Mouse (Mus musculus): ENCODE results near the gene Gm5089.

The Gm5089 gene

GRCm38 (mm10) chr14:122416166-122416771 is 34.6 kb downstream of the Gm5089 start:
- DNase-seq: no peak

DNA sequence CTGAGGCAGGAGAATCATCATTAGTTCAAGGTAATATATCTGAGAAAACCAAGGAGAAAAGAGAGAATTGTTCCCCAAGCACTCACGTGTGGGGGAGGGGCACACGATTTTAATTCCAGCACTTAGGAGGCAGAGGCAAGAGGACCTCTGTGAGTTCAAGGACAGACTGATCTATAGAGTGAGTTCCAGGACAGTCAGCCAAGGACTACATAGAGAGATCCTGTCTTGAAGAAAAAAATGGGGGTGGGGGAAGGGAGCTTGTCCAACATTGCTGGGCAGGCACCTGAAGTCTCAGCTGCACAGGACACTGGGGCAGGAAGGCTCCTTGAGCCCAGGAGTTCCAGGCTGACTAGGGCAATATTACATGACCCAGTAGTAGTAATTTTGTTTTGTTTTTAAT is 36.1 kb downstream of the Gm5089 start:
- no peak for DNase-seq

- no peak for DNase-seq
Measured at GRCm38 (mm10) chr14:122413542-122413928, 37.4 kb downstream of the Gm5089 start.

- DNase-seq: no peak
Measured at GRCm38 (mm10) chr14:122412841-122413541, 37.9 kb downstream of the Gm5089 start.

GRCm38 (mm10) chr14:122406541-122407219 is 44.2 kb downstream of the Gm5089 start:
- DNase-seq: no peak

GRCm38 (mm10) chr14:122405897-122406540 is 44.9 kb downstream of the Gm5089 start:
- no peak for DNase-seq

DNA sequence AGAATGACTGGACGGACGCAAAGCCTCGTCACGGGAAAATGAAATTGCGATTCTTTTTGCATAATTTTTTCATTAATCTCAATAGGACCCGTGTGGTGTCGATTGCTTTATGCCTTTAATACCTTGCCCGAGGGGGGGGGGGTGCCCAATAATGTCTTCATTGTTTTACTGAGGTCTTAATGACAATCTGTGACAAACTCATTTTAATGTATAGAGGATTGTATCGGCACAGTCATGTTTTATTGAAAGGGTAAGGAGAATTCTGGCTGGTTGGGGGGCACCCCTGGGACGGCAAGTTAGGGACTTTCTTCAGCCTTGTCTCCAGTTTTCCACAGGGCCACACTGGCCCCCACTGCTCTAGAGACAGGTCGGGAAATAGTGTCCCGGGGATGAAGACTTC is 45.7 kb downstream of the Gm5089 start:
- DNase-seq: no peak

DNA sequence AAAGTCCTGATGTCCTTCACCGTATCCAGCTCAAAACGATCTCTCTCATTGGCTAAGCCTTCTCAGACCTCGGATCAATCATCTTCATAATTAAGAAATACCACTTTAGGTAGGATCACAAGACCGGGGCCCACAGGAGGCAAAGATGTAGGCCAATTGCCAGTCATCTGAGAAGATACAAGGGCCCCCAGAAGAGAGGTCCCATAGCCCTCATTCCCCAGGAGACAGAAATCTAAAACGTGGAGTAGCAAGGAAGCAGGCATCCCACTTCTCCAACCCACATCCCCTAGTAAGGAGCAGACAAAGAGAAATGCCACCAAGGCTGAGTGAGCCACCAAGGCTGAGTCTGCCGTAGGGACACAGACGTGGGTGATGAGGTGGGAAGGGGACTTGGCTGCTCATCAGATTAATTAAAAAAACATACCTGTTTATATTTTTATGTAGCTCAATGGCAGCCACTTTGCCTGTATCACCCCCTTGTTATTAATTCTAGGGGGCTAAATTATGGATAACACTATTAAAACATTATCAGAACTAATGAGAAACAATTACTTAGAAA is 46.2 kb downstream of the Gm5089 start:
- no peak for DNase-seq

GRCm38 (mm10) chr14:122403422-122403940 is 47.4 kb downstream of the Gm5089 start:
- DNase-seq: no peak

DNA sequence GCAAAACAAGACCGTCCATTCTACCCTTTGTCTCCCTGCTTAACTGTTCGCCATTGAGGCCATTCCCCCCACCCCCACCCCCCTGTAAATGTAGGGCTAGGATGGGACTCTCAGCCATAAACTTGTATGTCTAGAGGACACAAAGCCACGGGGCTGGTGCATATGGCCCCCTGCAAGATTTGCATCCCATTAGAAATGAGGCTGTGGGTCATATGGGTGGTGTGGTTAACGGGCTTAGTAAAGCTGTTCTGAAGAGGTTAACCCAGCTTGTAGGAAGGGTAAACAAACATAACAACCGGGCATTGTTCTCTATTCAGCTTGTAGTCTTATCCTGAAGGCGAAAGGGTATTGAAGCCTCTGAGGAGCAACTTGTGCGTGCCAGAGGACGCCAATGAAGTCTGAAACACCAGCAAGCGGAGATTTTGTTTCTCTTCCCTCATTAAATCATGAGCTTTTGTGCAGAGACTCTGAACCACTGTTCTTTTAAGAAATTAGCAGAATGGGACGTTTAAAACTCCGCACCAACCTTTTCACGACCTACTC is 48.1 kb downstream of the Gm5089 start:
- DNase-seq: no peak

DNA sequence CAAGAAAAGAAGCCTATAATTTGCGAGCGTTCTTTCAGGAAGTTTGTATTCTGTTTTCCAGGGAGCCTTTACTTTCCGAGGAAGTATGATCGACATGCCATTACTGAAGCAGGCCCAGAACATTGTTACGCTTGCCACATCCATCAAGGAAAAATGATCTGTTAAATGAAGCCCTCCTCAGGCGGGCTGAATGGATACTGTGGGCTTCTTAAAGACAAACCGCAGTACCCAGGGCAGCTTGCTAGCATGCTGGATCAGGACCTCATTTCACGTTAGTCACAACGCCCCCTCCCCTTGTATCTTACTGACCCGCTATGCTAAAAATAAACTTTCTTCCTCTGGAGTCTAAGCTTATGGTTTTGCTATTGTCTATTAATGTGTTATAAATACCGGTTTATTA is 49.0 kb downstream of the Gm5089 start:
- no peak for DNase-seq

- DNase-seq: no peak
Measured at GRCm38 (mm10) chr14:122399906-122400305, 51.0 kb downstream of the Gm5089 start.

GRCm38 (mm10) chr14:122398676-122399075 is 52.2 kb downstream of the Gm5089 start:
- no peak for DNase-seq

GRCm38 (mm10) chr14:122393119-122393518 is 57.8 kb downstream of the Gm5089 start:
- no peak for DNase-seq

GRCm38 (mm10) chr14:122390935-122391334 is 60.0 kb downstream of the Gm5089 start:
- peak; percentile 4 for DNase-seq

DNA sequence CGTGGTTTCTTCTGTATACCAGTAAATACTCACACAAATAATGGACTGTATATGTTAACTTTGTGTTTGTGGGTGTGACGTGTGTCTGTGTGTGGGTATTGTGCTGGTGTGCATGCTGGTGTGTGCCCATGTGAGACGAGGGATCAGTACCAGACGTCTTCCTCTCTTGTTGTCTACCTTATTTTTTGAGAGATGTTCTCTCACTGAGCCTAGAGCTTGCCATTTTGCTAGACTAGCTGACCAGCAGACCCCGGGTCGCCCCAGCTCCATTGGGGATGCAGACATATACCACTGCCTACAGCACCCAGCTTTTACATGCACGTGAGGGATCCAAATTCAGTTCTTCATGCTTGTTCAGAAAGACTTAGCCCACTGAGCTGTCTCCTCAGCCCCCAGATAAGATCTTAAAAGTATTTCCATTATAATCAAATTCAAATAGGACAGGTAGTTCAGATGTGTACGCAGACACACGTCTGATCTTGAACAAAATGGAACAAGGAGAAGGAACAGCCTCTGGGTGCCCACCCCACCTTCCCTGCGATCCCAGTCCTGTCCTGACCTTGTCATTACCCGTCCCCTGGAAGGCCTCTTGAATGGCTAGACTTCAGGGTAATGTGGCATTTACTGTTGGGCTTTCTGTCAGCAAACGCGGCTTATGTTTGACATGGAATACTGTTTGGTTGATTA is 61.1 kb downstream of the Gm5089 start:
- DNase-seq: no peak

GRCm38 (mm10) chr14:122388431-122389031 is 62.4 kb downstream of the Gm5089 start:
- no peak for DNase-seq

- DNase-seq: no peak
Measured at GRCm38 (mm10) chr14:122387781-122388180, 63.1 kb downstream of the Gm5089 start.

DNA sequence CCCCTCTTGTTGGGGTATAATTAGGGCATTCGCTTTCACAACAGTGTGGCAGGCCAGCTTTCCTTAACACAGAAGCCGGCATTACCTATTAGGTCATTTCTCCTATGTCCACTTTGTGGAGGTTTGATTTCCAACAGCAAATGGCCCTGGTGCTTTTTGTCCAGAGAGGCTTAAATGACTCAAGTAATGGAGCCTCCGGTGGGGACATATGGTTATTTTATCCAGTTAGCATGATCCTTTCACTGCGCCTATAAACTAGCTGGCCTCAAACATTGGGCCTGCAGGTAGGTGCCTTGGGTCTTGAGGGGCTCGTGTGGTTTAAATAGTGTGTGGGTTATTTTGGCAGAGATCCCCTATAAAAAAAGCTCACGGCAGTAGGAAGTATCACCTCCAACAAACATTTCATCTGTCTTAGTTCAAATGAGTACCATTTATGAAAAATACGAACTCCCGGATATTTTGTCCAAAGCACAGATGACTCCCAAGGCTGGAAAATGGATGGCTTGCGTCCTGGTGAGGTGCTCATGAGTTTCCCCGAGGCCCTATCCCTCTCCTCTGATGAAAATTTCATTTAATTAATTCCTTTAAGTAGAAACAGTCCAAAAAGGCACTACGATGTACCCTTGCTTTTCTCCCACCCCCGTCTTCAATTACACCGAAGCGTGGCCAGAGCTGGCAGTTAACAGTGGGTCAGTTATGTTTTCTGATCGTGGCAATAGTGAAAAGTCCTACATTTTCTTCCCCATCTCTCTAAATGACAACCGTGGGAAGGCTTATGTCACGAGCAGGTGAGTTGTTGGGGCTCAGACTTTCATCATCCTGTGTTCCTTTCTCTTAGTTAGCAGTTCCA is 64.4 kb downstream of the Gm5089 start:
- no peak for DNase-seq

DNA sequence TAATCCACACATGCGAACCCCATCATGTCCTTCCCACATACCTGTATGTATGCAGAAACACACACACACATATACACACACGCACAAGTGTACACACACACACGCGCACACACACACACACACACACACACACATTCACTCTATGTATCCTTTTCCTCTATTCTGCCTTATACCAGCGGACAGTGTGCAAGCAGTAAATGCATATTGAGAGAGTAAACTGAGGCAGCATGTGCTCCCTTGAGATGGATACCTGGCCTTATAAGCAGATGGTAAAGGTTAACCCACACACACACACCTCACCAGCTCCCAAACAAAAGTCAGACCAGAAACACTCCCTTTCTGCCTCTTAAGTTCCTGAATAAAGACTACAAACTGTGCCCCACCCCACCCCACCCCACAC is 65.2 kb downstream of the Gm5089 start:
- no peak for DNase-seq

DNA sequence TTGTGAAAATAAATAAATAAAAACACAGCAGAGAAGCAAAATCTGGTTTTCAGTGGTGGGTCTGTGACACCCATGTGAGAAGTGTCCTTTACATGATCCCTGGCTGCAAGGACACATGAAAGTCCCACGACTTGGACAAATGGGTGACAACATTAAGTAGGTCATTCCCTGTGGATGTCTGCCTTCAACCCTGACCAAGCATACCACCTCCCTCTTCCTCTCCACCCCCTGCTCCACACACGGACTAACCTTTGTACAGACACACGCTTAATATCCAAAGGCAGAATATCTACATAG is 65.7 kb downstream of the Gm5089 start:
- DNase-seq: no peak
